Mouse (Mus musculus) hindbrain, embryonic 16.5 days (tissue): ENCODE measurements at regions not wholly inside any gene's neighbourhood (a gene's known extent, or its start where the extent isn't known, plus 50 kb on each side); places are given as distances from the start of the nearest gene placed in this dataset.

ENCODE experiments used
- ATAC-seq: fragments of 200-750 bp; cut with Nextera tagmentation; 2 replicates; pipeline ENCODE4 v1.8.0; 2017; ENCODE audit warnings: moderate TSS enrichment, moderate library complexity
- H3K27ac ChIP-seq: fragments of 300-500 bp; sonication (generic); 2 replicates; pipeline ENCODE4 v1.5.1; 2014; ENCODE audit warnings: low read depth, mild to moderate bottlenecking, control low read depth, low read length, moderate library complexity
- H3K27me3 ChIP-seq: fragments of 300-500 bp; sonication (generic); replicated peaks from 2 replicates; pipeline ENCODE4 v1.6.1; 2014; ENCODE audit warnings: low read length; ENCODE audit not compliant: control insufficient read depth, insufficient read depth
- H3K36me3 ChIP-seq: fragments of 300-500 bp; sonication (generic); 2 replicates; pipeline ENCODE4 v1.6.1; 2014; ENCODE audit warnings: mild to moderate bottlenecking, low read length, moderate library complexity, mixed read lengths; ENCODE audit not compliant: control insufficient read depth, insufficient read depth
- H3K4me1 ChIP-seq: fragments of 300-500 bp; sonication (generic); 2 replicates; pipeline ENCODE4 v1.6.1; 2014; ENCODE audit warnings: low read depth, low read length; ENCODE audit not compliant: control insufficient read depth, insufficient read depth
- H3K4me2 ChIP-seq: fragments of 300-500 bp; sonication (generic); 2 replicates; pipeline ENCODE4 v1.6.1; 2014; ENCODE audit warnings: mild to moderate bottlenecking, low read length, control low read depth, moderate library complexity
- H3K4me3 ChIP-seq: fragments of 300-500 bp; sonication (generic); 2 replicates; pipeline ENCODE4 v1.5.1; 2014; ENCODE audit warnings: mild to moderate bottlenecking, low read length, control low read depth, moderate library complexity
- H3K9ac ChIP-seq: fragments of 300-500 bp; sonication (generic); 2 replicates; pipeline ENCODE4 v1.6.1; 2014; ENCODE audit warnings: low read depth, mild to moderate bottlenecking, control low read depth, low read length, moderate library complexity
- H3K9me3 ChIP-seq: fragments of 300-500 bp; sonication (generic); 2 replicates; pipeline ENCODE4 v1.6.1; 2014; ENCODE audit warnings: mild to moderate bottlenecking, low read length, moderate library complexity; ENCODE audit not compliant: control insufficient read depth
- WGBS: fragments of 180-500 bp; shearing (Covaris S2); extraction: QIAGEN DNeasy Blood & Tissue Kit; methylation state at CpG from one replicate; pipeline ENCODE4 v1.1.7; 2014; 5-methylcytosine and 5-hydroxymethylcytosine counted together

- H3K4me2 ChIP-seq, result no peak overlapping the region
- no peak overlapping the region for H3K27ac ChIP-seq
- H3K9me3 ChIP-seq, result no peaks in the 10 kb centered on the region
- 84% methylated on average over 1 of the region's 1 CpGs for WGBS
- H3K27me3 ChIP-seq, result no peaks in the 10 kb centered on the region
- H3K36me3 ChIP-seq, result no peaks in the 10 kb centered on the region
- no peak for ATAC-seq
- H3K9ac ChIP-seq, result no peak overlapping the region
- H3K4me3 ChIP-seq, result no peak overlapping the region
- H3K4me1 ChIP-seq, result no peaks in the 10 kb centered on the region
Measured at GRCm38 (mm10) chr1:43247609-43248008, 50.8 kb upstream of the Fhl2 start.

GRCm38 (mm10) chr1:43250281-43250680 lies 53.5 kb upstream of the Fhl2 start:
- Histone ChIP-seq H3K27ac (no peak overlapping the region), H3K36me3 (no peaks in the 10 kb centered on the region), H3K27me3 (no peaks in the 10 kb centered on the region), H3K4me2 (no peak overlapping the region), H3K4me3 (no peak overlapping the region), H3K9ac (no peak overlapping the region), H3K4me1 (no peaks in the 10 kb centered on the region), H3K9me3 (no peaks in the 10 kb centered on the region)
- ATAC-seq, result no peak
- WGBS, result 68% methylated on average over 6 of the region's 6 CpGs

DNA sequence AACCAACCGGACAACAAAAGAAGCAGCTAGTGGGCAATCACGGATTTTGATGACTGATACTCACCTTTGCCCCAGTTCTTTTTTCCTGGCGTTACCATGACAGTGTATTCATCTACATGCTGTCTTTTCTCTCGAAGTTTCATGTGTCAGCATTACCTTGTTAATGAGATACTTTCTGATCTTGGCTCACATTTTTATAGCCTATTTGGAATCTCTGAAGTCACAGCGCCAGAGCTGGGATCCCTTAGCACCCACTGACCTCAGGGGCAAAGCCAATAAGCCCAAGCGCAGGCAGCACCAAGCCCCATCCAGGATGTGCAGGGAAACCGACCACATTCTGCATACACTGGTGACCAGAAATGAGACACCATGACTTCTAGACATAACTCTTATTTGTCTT lies 54.6 kb upstream of the Fhl2 start:
- H3K36me3 ChIP-seq, result no peaks in the 10 kb centered on the region
- H3K9ac ChIP-seq, result no peak overlapping the region
- H3K4me2 ChIP-seq, result no peak overlapping the region
- no peaks in the 10 kb centered on the region for H3K27me3 ChIP-seq
- H3K9me3 ChIP-seq, result no peaks in the 10 kb centered on the region
- WGBS, result 71% methylated on average over 7 of the region's 7 CpGs
- H3K4me1 ChIP-seq, result no peaks in the 10 kb centered on the region
- H3K27ac ChIP-seq, result no peak overlapping the region
- no peak overlapping the region for H3K4me3 ChIP-seq
- no peak for ATAC-seq

GRCm38 (mm10) chr1:43254129-43254528 lies 57.3 kb upstream of the Fhl2 start:
- no peaks in the 10 kb centered on the region for H3K27me3 ChIP-seq
- no peak overlapping the region for H3K4me3 ChIP-seq
- no peak for ATAC-seq
- no peaks in the 10 kb centered on the region for H3K36me3 ChIP-seq
- H3K27ac ChIP-seq, result no peak overlapping the region
- no peak overlapping the region for H3K4me2 ChIP-seq
- 90% methylated on average over 1 of the region's 1 CpGs for WGBS
- no peaks in the 10 kb centered on the region for H3K4me1 ChIP-seq
- no peak overlapping the region for H3K9ac ChIP-seq
- H3K9me3 ChIP-seq, result no peaks in the 10 kb centered on the region

GRCm38 (mm10) chr1:43256078-43256477 lies 59.3 kb upstream of the Fhl2 start:
- Histone ChIP-seq H3K9me3 (no peaks in the 10 kb centered on the region), H3K9ac (no peak overlapping the region), H3K36me3 (no peaks in the 10 kb centered on the region), H3K4me3 (no peak overlapping the region), H3K4me2 (no peak overlapping the region), H3K27ac (no peak overlapping the region), H3K4me1 (no peaks in the 10 kb centered on the region), H3K27me3 (no peaks in the 10 kb centered on the region)
- no peak for ATAC-seq

DNA sequence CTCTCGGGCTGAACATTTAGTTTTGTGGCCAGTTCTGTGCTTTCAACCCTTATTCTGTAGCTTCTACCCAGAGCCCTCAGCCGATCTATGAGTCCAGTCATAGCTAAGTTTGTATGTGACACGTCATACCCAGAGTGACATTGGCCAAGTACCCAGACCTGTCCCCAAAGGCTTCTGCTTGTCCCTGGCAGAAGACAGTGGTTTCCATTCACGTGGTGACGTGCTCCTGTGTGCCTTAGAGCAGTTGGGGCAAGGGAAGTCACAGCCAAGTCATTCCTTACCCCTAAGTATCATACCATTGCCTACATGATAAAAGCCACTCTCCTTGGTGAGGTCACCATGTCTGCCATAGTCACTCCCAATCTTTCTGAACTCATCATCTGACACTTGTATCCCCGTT lies 61.1 kb upstream of the Fhl2 start:
- Histone ChIP-seq H3K36me3 (no peaks in the 10 kb centered on the region), H3K4me3 (no peak overlapping the region), H3K9me3 (no peaks in the 10 kb centered on the region), H3K27me3 (no peaks in the 10 kb centered on the region), H3K4me2 (no peak overlapping the region), H3K4me1 (no peaks in the 10 kb centered on the region), H3K9ac (no peak overlapping the region), H3K27ac (no peak overlapping the region)
- no peak for ATAC-seq
- 87% methylated on average over 6 of the region's 6 CpGs for WGBS

GRCm38 (mm10) chr1:43259841-43260240 lies 63.1 kb upstream of the Fhl2 start:
- no peaks in the 10 kb centered on the region for H3K36me3 ChIP-seq
- H3K27me3 ChIP-seq, result no peaks in the 10 kb centered on the region
- no peak overlapping the region for H3K4me2 ChIP-seq
- 65% methylated on average over 1 of the region's 1 CpGs for WGBS
- no peak overlapping the region for H3K4me3 ChIP-seq
- no peaks in the 10 kb centered on the region for H3K4me1 ChIP-seq
- H3K27ac ChIP-seq, result no peak overlapping the region
- ATAC-seq, result no peak
- H3K9ac ChIP-seq, result no peak overlapping the region
- H3K9me3 ChIP-seq, result no peaks in the 10 kb centered on the region

DNA sequence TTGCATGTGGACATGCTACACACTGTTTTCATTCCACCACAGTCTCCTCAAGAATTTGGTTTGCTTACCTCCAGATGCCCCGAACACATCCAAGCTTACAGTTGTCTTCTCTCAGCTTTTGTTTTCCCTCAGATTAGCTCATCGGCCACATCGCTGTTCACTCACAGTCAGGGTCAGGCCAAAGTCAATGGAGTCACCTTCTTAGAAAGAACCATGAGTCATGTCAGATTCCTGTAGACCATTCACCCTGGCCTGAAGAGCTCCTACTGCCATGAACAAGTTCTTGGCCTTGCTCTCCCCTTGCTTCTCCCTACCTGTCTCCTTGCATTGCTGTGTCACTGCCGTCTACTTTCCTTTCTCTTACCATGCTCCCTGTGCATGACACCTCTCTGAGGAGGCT lies 63.7 kb upstream of the Fhl2 start:
- no peak overlapping the region for H3K4me2 ChIP-seq
- H3K27me3 ChIP-seq, result no peaks in the 10 kb centered on the region
- no peak overlapping the region for H3K9ac ChIP-seq
- no peak overlapping the region for H3K27ac ChIP-seq
- H3K4me1 ChIP-seq, result no peaks in the 10 kb centered on the region
- H3K9me3 ChIP-seq, result no peaks in the 10 kb centered on the region
- no peak for ATAC-seq
- H3K4me3 ChIP-seq, result no peak overlapping the region
- WGBS, result 94% methylated on average over 4 of the region's 4 CpGs
- H3K36me3 ChIP-seq, result no peaks in the 10 kb centered on the region

- no peaks in the 10 kb centered on the region for H3K27me3 ChIP-seq
- H3K4me1 ChIP-seq, result no peaks in the 10 kb centered on the region
- H3K4me3 ChIP-seq, result no peak overlapping the region
- WGBS, result 26% methylated on average over 5 of the region's 5 CpGs
- no peak overlapping the region for H3K27ac ChIP-seq
- peak overlapping the region; percentile 45 for H3K4me2 ChIP-seq
- no peak overlapping the region for H3K9ac ChIP-seq
- H3K36me3 ChIP-seq, result no peaks in the 10 kb centered on the region
- H3K9me3 ChIP-seq, result no peaks in the 10 kb centered on the region
- ATAC-seq, result peak; percentile 86
Measured at GRCm38 (mm10) chr1:43264407-43264889, 67.7 kb upstream of the Fhl2 start.
